Mouse (Mus musculus): ENCODE measurements around the gene Olfr1427. TPM values are rescaled to one million over a fixed set of nuclear protein-coding genes. Genes with fewer than 3 reads are reported as not detected.
A peak's percentile ranks its signal among the peaks of the same experiment; 100 is the strongest.
"Not testable (repeated sequence)": the region's sequence is repeated elsewhere in the genome, so short reads cannot be mapped to it uniquely, and the experiment has no call there.

The Olfr1427 gene
- total RNA-seq (2021): not detected
- long read RNA-seq, experiment 1: 0 reads
- long read RNA-seq, experiment 2: 0 reads

- no peak for TF ChIP-seq CTCF (IDR thresholded peaks at IDR 0.05)
- intact Hi-C loops (cut with DNase I): no loop called here
- Histone ChIP-seq H3K4me3 (no peak within 1 kb of the TSS), H3K27ac (no peak within 1 kb of the TSS)
- no peak for DNase-seq
These were observed at the start of gene Olfr1427 for GRCm38 (mm10) chr19:12103234-12103633. Gene Olfr1427 (minus strand): TSS chr19:12103334.

- no peak for DNase-seq
- no peak for TF ChIP-seq CTCF (IDR thresholded peaks at IDR 0.05)
- Histone ChIP-seq H3K4me3 (no peak overlapping the region), H3K27ac (no peak overlapping the region)
- intact Hi-C loops (cut with DNase I): no loop called here
These were observed 42.3 kb upstream of the Olfr1427 start for GRCm38 (mm10) chr19:12145452-12145851.

GRCm38 (mm10) chr19:12143356-12143755 is 40.2 kb upstream of the Olfr1427 start:
- no peak for DNase-seq
- intact Hi-C loops (cut with DNase I): no loop called here
- no peak for TF ChIP-seq CTCF (IDR thresholded peaks at IDR 0.05)
- H3K4me3 ChIP-seq: no peak overlapping the region
- peak overlapping the region; percentile 49 for H3K27ac ChIP-seq

GRCm38 (mm10) chr19:12134289-12134688 is 31.2 kb upstream of the Olfr1427 start:
- H3K4me3 ChIP-seq: no peak overlapping the region
- intact Hi-C loops (cut with DNase I): no loop called here
- H3K27ac ChIP-seq: no peak overlapping the region
- TF ChIP-seq CTCF (IDR thresholded peaks at IDR 0.05): peak; percentile 58
- no peak for DNase-seq

- DNase-seq: no peak
- TF ChIP-seq CTCF (IDR thresholded peaks at IDR 0.05): no peak
- no peak within 1 kb of the TSS for H3K4me3 ChIP-seq
- H3K27ac ChIP-seq: no peak within 1 kb of the TSS
- intact Hi-C loops (cut with DNase I): no loop called here
These were observed 20.0 kb upstream of the Olfr1427 start, which contains the start of gene Olfr76 for GRCm38 (mm10) chr19:12123103-12123502. Gene Olfr76 (minus strand): TSS chr19:12123203.

GRCm38 (mm10) chr19:12116464-12116863 is 13.3 kb upstream of the Olfr1427 start:
- DNase-seq: no peak
- no peak overlapping the region for H3K27ac ChIP-seq
- H3K4me3 ChIP-seq: no peak overlapping the region
- no peak for TF ChIP-seq CTCF (IDR thresholded peaks at IDR 0.05)
- intact Hi-C loops (cut with DNase I): no loop called here

GRCm38 (mm10) chr19:12115797-12116196 is 12.7 kb upstream of the Olfr1427 start, which contains the start of gene Olfr1428:
Gene Olfr1428 (minus strand): TSS chr19:12115897.
- no peak within 1 kb of the TSS for H3K27ac ChIP-seq
- intact Hi-C loops (cut with DNase I): no loop called here
- no peak for TF ChIP-seq CTCF (IDR thresholded peaks at IDR 0.05)
- no peak within 1 kb of the TSS for H3K4me3 ChIP-seq
- no peak for DNase-seq

- no peak for TF ChIP-seq CTCF (IDR thresholded peaks at IDR 0.05)
- intact Hi-C loops (cut with DNase I): no loop called here
- no peak for DNase-seq
These were observed 10.7 kb upstream of the Olfr1427 start for GRCm38 (mm10) chr19:12113807-12114206.

GRCm38 (mm10) chr19:12104541-12104940 is 1.4 kb upstream of the Olfr1427 start:
- Histone ChIP-seq H3K4me3 (no peak overlapping the region), H3K27ac (no peak overlapping the region)
- DNase-seq: no peak
- TF ChIP-seq CTCF (IDR thresholded peaks at IDR 0.05): no peak
- intact Hi-C loops (cut with DNase I): no loop called here

More at GRCm38 (mm10) chr19:12113807-12114206, 10.7 kb upstream of the Olfr1427 start:
- Histone ChIP-seq H3K4me3 (no peak overlapping the region), H3K27ac (no peak overlapping the region)

- no peak for DNase-seq
- no peak for TF ChIP-seq CTCF (IDR thresholded peaks at IDR 0.05)
- H3K27ac ChIP-seq: no peak within 1 kb of the TSS
- no peak within 1 kb of the TSS for H3K4me3 ChIP-seq
- intact Hi-C loops (cut with DNase I): no loop called here
These were observed 11.2 kb downstream of the Olfr1427 start, which contains the start of gene Olfr1426 for GRCm38 (mm10) chr19:12091913-12092312. Gene Olfr1426 (minus strand): TSS chr19:12092013.

- DNase-seq; intact Hi-C loops (cut with DNase I); H3K4me3 ChIP-seq; H3K27ac ChIP-seq: not testable (repeated sequence)
These were observed 25.5 kb downstream of the Olfr1427 start, which contains the start of gene Olfr1425 for GRCm38 (mm10) chr19:12077631-12078030. Gene Olfr1425 (minus strand): TSS chr19:12077731.

- intact Hi-C loops (cut with DNase I); H3K4me3 ChIP-seq; H3K27ac ChIP-seq; DNase-seq: not testable (repeated sequence)
These were observed 33.6 kb downstream of the Olfr1427 start for GRCm38 (mm10) chr19:12069546-12069945.

GRCm38 (mm10) chr19:12067806-12068205 is 35.3 kb downstream of the Olfr1427 start:
- H3K4me3 ChIP-seq; DNase-seq; intact Hi-C loops (cut with DNase I); H3K27ac ChIP-seq: not testable (repeated sequence)

- DNase-seq; H3K27ac ChIP-seq; intact Hi-C loops (cut with DNase I); H3K4me3 ChIP-seq: not testable (repeated sequence)
These were observed 40.6 kb downstream of the Olfr1427 start, which contains the start of gene Olfr1424 for GRCm38 (mm10) chr19:12062582-12062981. Gene Olfr1424 (minus strand): TSS chr19:12062682.

Other genes starting within 250 kb of the Olfr1427 start
- gene Olfr1418, start 242.3 kb downstream of the Olfr1427 start, total RNA-seq (2021): not detected
- not detected for gene Olfr1419, start 228.2 kb downstream of the Olfr1427 start, total RNA-seq (2021)
- not detected for gene Olfr1420, start 216.8 kb downstream of the Olfr1427 start, total RNA-seq (2021)
- gene Patl1, start 190.9 kb downstream of the Olfr1427 start, total RNA-seq (2021): 10 to 100 TPM; 24.3 to 29.3 TPM
- gene Osbp, start 137.4 kb downstream of the Olfr1427 start, total RNA-seq (2021): 10 to 100 TPM; 54.3 to 62.9 TPM
- not detected for gene Olfr1423, start 62.0 kb downstream of the Olfr1427 start, total RNA-seq (2021)
- not detected for gene Olfr1424, start 40.7 kb downstream of the Olfr1427 start, total RNA-seq (2021)
- not detected for gene Olfr1425, start 25.6 kb downstream of the Olfr1427 start, total RNA-seq (2021)
- gene Olfr1426, start 11.3 kb downstream of the Olfr1427 start, total RNA-seq (2021): not detected
- gene Olfr1428, start 12.6 kb upstream of the Olfr1427 start, total RNA-seq (2021): not detected
- not detected for gene Olfr76, start 19.9 kb upstream of the Olfr1427 start, total RNA-seq (2021)
- gene Olfr1555-ps1, start 66.8 kb upstream of the Olfr1427 start, total RNA-seq (2021): not detected
- not detected for gene Olfr1431, start 97.3 kb upstream of the Olfr1427 start, total RNA-seq (2021)
- gene Olfr1432, start 129.3 kb upstream of the Olfr1427 start, total RNA-seq (2021): not detected
- not detected for gene Olfr262, start 138.3 kb upstream of the Olfr1427 start, total RNA-seq (2021)
- gene Olfr235, start 157.7 kb upstream of the Olfr1427 start, total RNA-seq (2021): not detected
- not detected for gene Olfr1434, start 176.5 kb upstream of the Olfr1427 start, total RNA-seq (2021)
- not detected for gene Olfr1436, start 195.8 kb upstream of the Olfr1427 start, total RNA-seq (2021)
- not detected for gene Olfr1437, start 221.8 kb upstream of the Olfr1427 start, total RNA-seq (2021)
- not detected for gene Olfr1438-ps1, start 232.6 kb upstream of the Olfr1427 start, total RNA-seq (2021)